Mouse (Mus musculus): ENCODE results near the gene Aff4.

GRCm38 (mm10) chr11:53453031-53453430 is 102.4 kb downstream of the Aff4 start:
- no peak for TF ChIP-seq CTCF (conservative IDR thresholded peaks at IDR 0.05 in 1 of 2, IDR thresholded peaks at IDR 0.05 in 1 of 2; ENCODE audit: low read depth in 2 of 2, low read length in 2 of 2)
- TF ChIP-seq JUND (conservative IDR thresholded peaks at IDR 0.05; ENCODE audit: low read depth, low read length), result no peak
- TF ChIP-seq ZNF384 (IDR thresholded peaks at IDR 0.05; ENCODE audit: low read depth, low read length), result no peak
- TF ChIP-seq POLR2A (IDR thresholded peaks at IDR 0.05; ENCODE audit: low read depth, low read length), result no peak
- no peak for TF ChIP-seq E2F4 (IDR thresholded peaks at IDR 0.05; ENCODE audit: insufficient replicate concordance, low read depth, low read length)
- no peak for TF ChIP-seq MEF2A (IDR thresholded peaks at IDR 0.05; ENCODE audit: borderline replicate concordance, low read depth, low read length)
- no peak for TF ChIP-seq PAX5 (IDR thresholded peaks at IDR 0.05; ENCODE audit: low read length)
- no peak for TF ChIP-seq IRF4 (IDR thresholded peaks at IDR 0.05; ENCODE audit: low read depth, low read length)
- no peak for TF ChIP-seq CHD2 (IDR thresholded peaks at IDR 0.05; ENCODE audit: low read length)
- no peak for TF ChIP-seq POLR2AphosphoS2 (IDR thresholded peaks at IDR 0.05; ENCODE audit: low read depth, low read length)
- TF ChIP-seq SMC3 (IDR thresholded peaks at IDR 0.05; ENCODE audit: low read depth, low read length), result no peak
